Mouse (Mus musculus) midbrain, embryonic 10.5 days (tissue): ENCODE data around the gene Prdm12. TPM values are rescaled to one million over a fixed set of nuclear protein-coding genes. Genes with fewer than 3 reads are reported as not detected.

Experiments used
- DNase-seq: peaks from one replicate; pipeline ENCODE4 v3.0.0-alpha.2; 2017; ENCODE audit warnings: low spot score
- H3K27ac ChIP-seq: fragments of 300-500 bp; sonication (generic); replicated peaks from 2 replicates; pipeline ENCODE4 v1.5.1; 2016; ENCODE audit warnings: mild to moderate bottlenecking
- H3K27me3 ChIP-seq: fragments of 300-500 bp; sonication (generic); 2 replicates; pipeline ENCODE4 v1.6.1; 2016; ENCODE audit warnings: low read depth, mild to moderate bottlenecking; ENCODE audit not compliant: poor library complexity, severe bottlenecking
- H3K36me3 ChIP-seq: fragments of 300-500 bp; sonication (generic); 2 replicates; pipeline ENCODE4 v1.6.1; 2016; ENCODE audit warnings: mild to moderate bottlenecking, moderate library complexity
- H3K4me1 ChIP-seq: fragments of 300-500 bp; sonication (generic); 2 replicates; pipeline ENCODE4 v1.6.1; 2016
- H3K4me3 ChIP-seq: fragments of 300-500 bp; sonication (generic); 2 replicates; pipeline ENCODE4 v1.5.1; 2016; ENCODE audit warnings: mild to moderate bottlenecking, moderate library complexity
- H3K9me3 ChIP-seq: fragments of 300-500 bp; sonication (generic); replicated peaks from 2 replicates; pipeline ENCODE4 v1.6.1; 2016; ENCODE audit warnings: mild to moderate bottlenecking
- WGBS: fragments of 180-500 bp; shearing (Covaris S2); methylation state at CpG from one replicate; pipeline ENCODE4 v1.1.7; 2016; 5-methylcytosine and 5-hydroxymethylcytosine counted together
- polyA plus RNA-seq: library from polyadenylated mRNA; unstranded; fragments of >200 nt; fragmentation: Nextera tagmentation; extraction: Ambion mirVana; gene quantifications from 2 replicates; pipeline ENCODE4 v1.2.1, GENCODE M21; 2016

Prdm12 gene
- polyA plus RNA-seq = 2.0 and 4.3 TPM in 2 replicates

DNA sequence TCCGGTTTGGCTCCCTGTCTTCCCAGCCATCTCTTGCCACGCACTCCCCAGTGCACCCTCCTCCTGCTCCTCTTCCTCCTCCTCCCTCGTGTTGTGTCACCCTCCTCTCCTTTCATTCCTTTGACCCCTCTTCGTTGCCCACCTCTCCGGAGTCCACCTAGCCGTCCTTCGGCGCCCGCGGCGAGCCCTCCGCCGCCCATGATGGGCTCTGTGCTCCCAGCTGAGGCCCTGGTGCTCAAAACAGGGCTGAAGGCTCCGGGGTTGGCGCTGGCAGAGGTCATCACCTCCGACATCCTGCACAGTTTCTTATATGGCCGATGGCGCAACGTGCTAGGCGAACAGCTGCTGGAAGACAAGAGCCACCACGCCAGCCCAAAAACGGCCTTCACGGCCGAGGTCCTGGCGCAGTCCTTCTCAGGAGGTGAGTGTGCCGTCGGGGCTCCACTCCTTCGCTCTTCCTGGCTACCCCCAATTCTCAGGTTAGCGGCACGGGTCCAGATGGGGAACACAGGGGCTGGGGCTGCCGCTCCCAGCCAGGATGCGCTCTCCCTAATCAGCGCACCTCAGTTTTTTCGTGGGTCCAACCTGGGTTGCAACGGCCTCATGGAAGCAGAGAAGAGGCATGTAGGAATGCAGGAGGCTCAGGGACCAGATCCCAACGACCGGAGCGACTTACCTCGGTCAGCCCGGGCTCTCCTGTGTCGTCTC is at the start of gene Prdm12:
Gene Prdm12, plus strand, starts transcription at position 137 of the 708 bp plus-strand sequence.
- under 1% methylated on average over 41 of the region's 41 CpGs for WGBS
- Histone ChIP-seq H3K9me3 (no peaks in the 10 kb centered on the region), H3K27me3 (peaks cover 100% of the 10 kb centered on the region), H3K4me3 (peak within 1 kb of the TSS; percentile 53), H3K27ac (peak within 1 kb of the TSS; percentile 60), H3K36me3 (peaks cover 21% of the 10 kb centered on the region; the same call in 1 of the 2 replicates), H3K4me1 (peaks cover 86% of the 10 kb centered on the region)
- DNase-seq = peak; percentile 72

GRCm38 (mm10) chr2:31591799-31592484 is 47.9 kb upstream of the Prdm12 start:
- Histone ChIP-seq H3K9me3 (no peaks in the 10 kb centered on the region), H3K36me3 (peaks cover 85% of the 10 kb centered on the region)
- WGBS = 85% methylated on average over 9 of the region's 9 CpGs

DNA sequence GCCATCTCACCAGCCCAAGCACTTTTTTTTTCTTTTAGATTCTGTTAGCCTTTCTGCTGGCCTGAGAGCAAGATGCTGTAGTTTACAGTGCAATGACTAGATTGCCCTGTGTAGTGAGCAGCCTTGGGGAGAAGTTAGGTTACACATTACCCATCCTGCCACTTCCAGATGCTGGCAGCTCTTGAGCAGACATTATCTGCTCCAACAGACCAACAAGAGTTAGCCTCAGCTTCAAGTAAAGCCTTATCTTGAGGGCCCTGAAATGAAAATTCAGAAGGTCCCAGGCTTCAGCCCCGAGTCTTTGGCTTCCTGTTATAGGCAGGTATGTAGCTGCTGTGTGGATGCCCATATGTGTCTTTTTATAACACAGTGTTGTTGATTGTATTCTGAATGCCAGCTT is 32.3 kb upstream of the Prdm12 start:
- 80% methylated on average over 1 of the region's 1 CpGs for WGBS
- H3K36me3 ChIP-seq = peaks cover 99% of the 10 kb centered on the region
- H3K9me3 ChIP-seq = no peaks in the 10 kb centered on the region
- H3K4me3 ChIP-seq = no peak overlapping the region
- peaks cover 28% of the 10 kb centered on the region for H3K4me1 ChIP-seq
- H3K27ac ChIP-seq = no peak overlapping the region
- H3K27me3 ChIP-seq = peaks cover 30% of the 10 kb centered on the region
- DNase-seq = no peak

More at GRCm38 (mm10) chr2:31591799-31592484, 47.9 kb upstream of the Prdm12 start:
- Histone ChIP-seq H3K4me1 (no peaks in the 10 kb centered on the region), H3K4me3 (no peak overlapping the region), H3K27ac (no peak overlapping the region), H3K27me3 (no peaks in the 10 kb centered on the region)
- no peak for DNase-seq

DNA sequence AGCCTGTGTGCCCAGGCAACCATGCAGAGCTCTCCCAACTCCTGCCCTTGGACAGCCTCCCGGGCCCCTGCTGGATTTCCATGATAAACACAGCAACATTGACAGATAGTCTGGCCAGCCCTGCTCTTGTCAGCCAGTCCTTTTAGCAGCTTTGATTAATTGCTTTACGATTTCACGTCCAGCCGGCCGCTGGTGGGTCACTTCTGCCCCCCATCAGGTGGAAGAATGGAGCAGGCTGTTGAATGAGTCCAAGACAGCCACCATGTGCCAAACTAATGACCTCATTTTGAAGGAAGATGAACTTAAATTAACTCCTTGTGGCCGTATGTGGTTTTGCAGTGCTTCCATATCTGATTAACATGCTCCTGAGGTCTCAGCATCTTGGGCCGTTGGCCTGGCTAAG is 30.0 kb upstream of the Prdm12 start:
- H3K27ac ChIP-seq = no peak overlapping the region
- H3K4me1 ChIP-seq = peaks cover 28% of the 10 kb centered on the region
- H3K36me3 ChIP-seq = peaks cover 99% of the 10 kb centered on the region
- H3K27me3 ChIP-seq = peaks cover 38% of the 10 kb centered on the region
- H3K4me3 ChIP-seq = no peak overlapping the region
- DNase-seq = no peak
- H3K9me3 ChIP-seq = no peaks in the 10 kb centered on the region
- WGBS = 82% methylated on average over 7 of the region's 7 CpGs

DNA sequence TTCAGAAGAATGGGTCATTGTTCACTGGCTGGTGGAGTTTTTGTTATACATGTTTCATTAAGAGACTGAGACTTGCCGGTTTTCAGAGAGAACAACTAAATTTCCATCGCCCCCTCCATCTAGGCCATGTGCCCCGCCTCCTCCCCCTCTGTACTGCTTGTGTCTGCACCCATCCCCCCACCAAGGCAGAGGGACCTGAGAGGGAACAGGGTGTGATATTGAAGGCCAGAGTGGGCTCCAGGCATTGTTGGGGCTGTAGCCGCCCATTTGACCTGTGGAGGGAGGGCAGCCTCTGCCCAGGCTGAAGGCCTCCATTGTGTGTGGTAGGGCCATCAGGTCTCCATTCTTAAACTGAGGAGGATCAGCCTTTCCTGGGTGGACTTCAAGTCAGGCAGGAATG is 28.9 kb upstream of the Prdm12 start:
- no peak overlapping the region for H3K27ac ChIP-seq
- H3K9me3 ChIP-seq = no peaks in the 10 kb centered on the region
- H3K27me3 ChIP-seq = peaks cover 42% of the 10 kb centered on the region
- no peak for DNase-seq
- no peak overlapping the region for H3K4me3 ChIP-seq
- 68% methylated on average over 4 of the region's 4 CpGs for WGBS
- peaks cover 99% of the 10 kb centered on the region for H3K36me3 ChIP-seq
- H3K4me1 ChIP-seq = peaks cover 28% of the 10 kb centered on the region

DNA sequence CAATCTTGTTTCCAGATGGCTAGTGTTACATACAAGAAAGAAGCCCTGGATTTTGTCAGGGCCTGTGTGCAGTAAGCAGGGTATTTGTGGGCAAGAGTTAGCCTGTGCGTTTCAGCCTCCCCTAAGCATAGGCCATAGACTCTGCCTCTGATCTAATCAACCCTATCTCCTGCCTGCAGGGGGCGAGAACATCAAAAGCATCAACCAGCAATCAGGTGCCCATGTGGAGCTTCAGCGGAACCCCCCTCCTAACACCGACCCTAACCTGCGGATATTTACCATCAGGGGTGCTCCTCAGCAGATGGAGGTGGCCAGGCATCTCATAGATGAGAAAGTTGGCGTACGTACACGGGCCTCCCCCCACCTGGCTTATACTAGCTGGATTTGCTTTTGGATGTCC is 28.4 kb upstream of the Prdm12 start:
- H3K4me3 ChIP-seq = no peak overlapping the region
- H3K4me1 ChIP-seq = peaks cover 28% of the 10 kb centered on the region
- 81% methylated on average over 8 of the region's 8 CpGs for WGBS
- peaks cover 99% of the 10 kb centered on the region for H3K36me3 ChIP-seq
- H3K27me3 ChIP-seq = peaks cover 42% of the 10 kb centered on the region
- DNase-seq = no peak
- H3K9me3 ChIP-seq = no peaks in the 10 kb centered on the region
- 0 out of 2 replicates have a peak overlapping the region, but pooled peaks have one; percentile 43 for H3K27ac ChIP-seq

GRCm38 (mm10) chr2:31612627-31613026 is 27.2 kb upstream of the Prdm12 start:
- H3K36me3 ChIP-seq = peaks cover 91% of the 10 kb centered on the region
- H3K27me3 ChIP-seq = peaks cover 40% of the 10 kb centered on the region
- H3K4me1 ChIP-seq = peaks cover 28% of the 10 kb centered on the region
- WGBS = 85% methylated on average over 6 of the region's 6 CpGs
- H3K27ac ChIP-seq = no peak overlapping the region
- DNase-seq = no peak
- H3K4me3 ChIP-seq = no peak overlapping the region
- H3K9me3 ChIP-seq = no peaks in the 10 kb centered on the region

DNA sequence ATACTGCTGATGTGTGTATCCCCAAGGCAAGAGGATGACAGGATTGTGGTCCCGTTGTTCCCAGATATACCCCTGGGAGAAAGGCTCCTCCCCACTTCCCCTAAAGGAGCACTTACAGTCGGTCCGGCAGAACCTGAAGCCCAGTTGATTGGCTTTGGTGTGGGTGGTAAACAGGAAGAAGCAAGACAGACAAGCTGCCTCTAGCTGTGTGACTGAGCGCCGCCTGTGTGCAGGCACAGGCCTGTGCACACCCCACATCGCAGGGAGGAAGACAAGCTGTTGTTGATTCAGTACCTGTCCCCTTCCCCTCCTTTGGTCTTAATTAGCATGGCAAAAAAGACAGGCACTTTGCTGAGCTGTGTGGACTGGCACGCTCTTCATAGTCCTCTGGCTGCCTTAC is 26.1 kb upstream of the Prdm12 start:
- Histone ChIP-seq H3K9me3 (no peaks in the 10 kb centered on the region), H3K27me3 (peaks cover 28% of the 10 kb centered on the region), H3K4me3 (no peak overlapping the region), H3K27ac (no peak overlapping the region), H3K36me3 (peaks cover 89% of the 10 kb centered on the region), H3K4me1 (peaks cover 25% of the 10 kb centered on the region)
- WGBS = 86% methylated on average over 7 of the region's 7 CpGs
- DNase-seq = no peak

DNA sequence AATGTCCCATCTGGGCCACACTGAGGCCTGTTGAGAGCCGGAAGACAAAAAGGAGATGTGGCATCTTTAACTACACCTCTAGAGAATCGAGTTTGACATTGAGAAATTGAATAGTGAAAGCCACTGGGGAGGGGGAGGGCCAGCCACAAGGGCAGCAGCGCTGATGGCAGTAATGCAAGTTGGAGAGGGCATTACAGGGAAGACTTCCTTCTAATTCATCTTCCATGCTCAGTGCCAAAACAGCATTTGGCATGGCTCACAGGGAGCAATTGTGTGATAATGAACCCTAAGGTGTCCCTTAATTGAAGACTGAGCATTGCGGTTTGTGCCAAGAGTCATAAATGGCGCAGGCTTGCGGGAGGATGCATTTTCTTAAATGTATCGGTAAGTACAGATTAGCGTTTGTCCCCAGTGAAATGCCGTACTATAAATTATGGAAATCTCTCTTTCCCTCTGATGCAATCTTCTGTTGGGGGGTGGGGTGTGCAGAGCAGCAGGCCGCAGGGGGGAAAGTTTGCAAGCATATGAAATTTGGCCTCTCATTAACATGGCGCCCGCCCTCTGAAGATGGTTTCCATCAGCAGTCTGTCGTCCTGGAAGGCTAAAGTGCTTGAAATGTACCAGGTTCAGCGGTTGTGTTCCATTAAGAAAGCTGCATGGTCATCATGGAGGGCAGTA is 21.2 kb upstream of the Prdm12 start:
- WGBS = 90% methylated on average over 14 of the region's 14 CpGs
- 0 out of 2 replicates have a peak, but pooled peaks cover 3% of the 10 kb centered on the region for H3K9me3 ChIP-seq
- no peak overlapping the region for H3K4me3 ChIP-seq
- peaks cover 4% of the 10 kb centered on the region; the same call in 1 of the 2 replicates for H3K27me3 ChIP-seq
- no peak overlapping the region for H3K27ac ChIP-seq
- DNase-seq = no peak
- H3K36me3 ChIP-seq = peaks cover 41% of the 10 kb centered on the region
- no peaks in the 10 kb centered on the region for H3K4me1 ChIP-seq

DNA sequence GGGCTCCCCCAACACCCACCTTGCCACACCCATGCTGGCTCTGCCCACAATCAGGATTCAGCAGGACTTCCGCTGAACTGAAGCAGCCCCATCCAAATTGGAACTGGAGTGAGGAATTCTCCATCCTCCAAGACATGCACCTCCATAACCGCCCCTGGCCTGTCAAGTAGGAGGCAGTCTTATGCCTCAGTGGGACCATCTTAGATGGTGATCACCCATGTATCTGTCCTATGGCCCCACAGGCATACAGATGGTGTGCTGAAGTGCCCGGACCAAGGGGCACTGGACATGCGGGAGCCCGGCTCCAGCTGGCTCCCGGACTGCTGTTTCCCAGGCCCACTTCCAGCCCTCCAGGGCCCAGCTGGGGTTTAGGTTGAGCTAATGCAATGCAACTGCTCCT is 20.6 kb upstream of the Prdm12 start:
- Histone ChIP-seq H3K4me3 (no peak overlapping the region), H3K9me3 (0 out of 2 replicates have a peak, but pooled peaks cover 3% of the 10 kb centered on the region), H3K27me3 (peaks cover 4% of the 10 kb centered on the region; the same call in 1 of the 2 replicates), H3K36me3 (peaks cover 35% of the 10 kb centered on the region), H3K27ac (no peak overlapping the region), H3K4me1 (no peaks in the 10 kb centered on the region)
- WGBS = 89% methylated on average over 6 of the region's 6 CpGs
- no peak for DNase-seq

GRCm38 (mm10) chr2:31633531-31633930 is 6.3 kb upstream of the Prdm12 start:
- H3K4me3 ChIP-seq = no peak overlapping the region
- WGBS = 75% methylated on average over 3 of the region's 3 CpGs
- H3K36me3 ChIP-seq = no peaks in the 10 kb centered on the region
- H3K27ac ChIP-seq = no peak overlapping the region
- H3K27me3 ChIP-seq = peaks cover 99% of the 10 kb centered on the region
- peaks cover 48% of the 10 kb centered on the region for H3K4me1 ChIP-seq
- DNase-seq = no peak
- no peaks in the 10 kb centered on the region for H3K9me3 ChIP-seq

DNA sequence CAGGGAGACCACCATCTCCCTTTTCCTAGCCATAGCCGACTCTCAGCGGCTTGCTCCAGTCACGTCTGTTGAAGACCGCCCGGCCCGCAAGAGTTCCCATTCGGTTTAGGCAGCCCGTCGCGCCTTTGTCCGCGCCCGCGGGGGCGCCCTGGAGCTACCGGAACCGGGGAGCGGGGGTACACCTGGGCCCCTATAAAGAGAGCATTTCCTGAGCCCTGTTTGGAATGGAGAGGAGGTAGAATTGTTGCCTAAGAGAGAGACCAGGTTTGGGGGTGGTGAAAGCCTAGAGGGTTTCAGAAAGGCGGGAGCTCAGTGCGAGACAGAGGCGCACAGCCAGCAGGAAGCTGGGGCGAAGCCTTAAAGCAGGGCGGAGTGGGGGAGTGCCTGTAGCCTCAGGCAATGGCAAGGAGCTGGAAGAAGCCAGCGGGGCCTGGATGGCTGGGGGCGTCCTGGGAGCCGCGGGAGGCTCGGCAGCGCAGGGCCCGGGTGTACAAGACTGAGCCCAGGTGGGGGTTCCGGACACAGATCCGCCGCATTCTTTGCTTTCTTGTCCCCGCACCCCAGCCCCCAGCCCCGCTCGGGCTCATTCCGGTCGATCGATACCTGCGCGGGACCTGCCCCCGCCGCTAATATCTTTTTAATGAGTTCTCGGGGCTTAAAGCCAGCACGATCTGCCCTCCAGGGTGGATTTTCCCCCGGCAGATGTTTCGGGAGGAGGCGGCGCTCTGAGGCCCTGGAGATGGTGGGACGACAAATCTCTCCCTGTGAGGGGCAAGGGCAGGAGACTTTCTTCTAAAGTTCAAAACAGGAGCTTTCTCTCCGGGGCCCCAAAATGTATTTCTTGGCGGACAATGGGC is 4.3 kb upstream of the Prdm12 start:
- peak overlapping the region; percentile 53 for H3K4me3 ChIP-seq
- H3K9me3 ChIP-seq = no peaks in the 10 kb centered on the region
- DNase-seq = peak; percentile 57
- peaks cover 67% of the 10 kb centered on the region for H3K4me1 ChIP-seq
- peak overlapping the region; percentile 77 for H3K27ac ChIP-seq
- under 1% methylated on average over 52 of the region's 52 CpGs for whole genome bisulfite sequencing
- peaks cover 100% of the 10 kb centered on the region for H3K27me3 ChIP-seq
- no peaks in the 10 kb centered on the region for H3K36me3 ChIP-seq
